Mouse (Mus musculus): ENCODE measurements around the gene Slc17a1. TPM values are rescaled to one million over a fixed set of nuclear protein-coding genes. Genes with fewer than 3 reads are reported as not detected.

Slc17a1 gene
- total RNA-seq, 2 experiments from 2014 or later: not detected

- peak; percentile 47 for ATAC-seq (replicated peaks; ENCODE audit: poor library complexity)
These were observed 19.6 kb downstream of the Slc17a1 start for GRCm38 (mm10) chr13:23887026-23887725.

GRCm38 (mm10) chr13:23889011-23889605, 21.6 kb downstream of the Slc17a1 start:
- ATAC-seq (replicated peaks; ENCODE audit: poor library complexity): no peak

- no peak for ATAC-seq (replicated peaks; ENCODE audit: poor library complexity)
These were observed 25.2 kb downstream of the Slc17a1 start for GRCm38 (mm10) chr13:23892592-23893268.

- ATAC-seq (replicated peaks; ENCODE audit: poor library complexity): peak; percentile 95
These were observed 25.7 kb downstream of the Slc17a1 start for GRCm38 (mm10) chr13:23893269-23893593.

GRCm38 (mm10) chr13:23898242-23898641, 30.7 kb downstream of the Slc17a1 start:
- peak; percentile 60 for ATAC-seq (replicated peaks; ENCODE audit: poor library complexity)

- no peak for ATAC-seq (replicated peaks; ENCODE audit: poor library complexity)
These were observed 39.4 kb downstream of the Slc17a1 start for GRCm38 (mm10) chr13:23906906-23907305.

GRCm38 (mm10) chr13:23910121-23910520, 42.6 kb downstream of the Slc17a1 start:
- ATAC-seq (replicated peaks; ENCODE audit: poor library complexity): no peak

GRCm38 (mm10) chr13:23911335-23911734, 43.8 kb downstream of the Slc17a1 start:
- ATAC-seq (replicated peaks; ENCODE audit: poor library complexity): peak; percentile 63

- ATAC-seq (replicated peaks; ENCODE audit: poor library complexity): peak; percentile 77
These were observed 46.3 kb downstream of the Slc17a1 start for GRCm38 (mm10) chr13:23913791-23914306.

GRCm38 (mm10) chr13:23914376-23915167, 47.0 kb downstream of the Slc17a1 start, which contains the start of gene Slc17a4:
Gene Slc17a4 (minus strand): TSS chr13:23915009.
- ATAC-seq (replicated peaks; ENCODE audit: poor library complexity): no peak

GRCm38 (mm10) chr13:23916132-23916531, 48.6 kb downstream of the Slc17a1 start:
- no peak for ATAC-seq (replicated peaks; ENCODE audit: poor library complexity)

GRCm38 (mm10) chr13:23917674-23918073, 50.1 kb downstream of the Slc17a1 start:
- ATAC-seq (replicated peaks; ENCODE audit: poor library complexity): no peak

GRCm38 (mm10) chr13:23925792-23926191, 58.2 kb downstream of the Slc17a1 start:
- ATAC-seq (replicated peaks; ENCODE audit: poor library complexity): no peak

- ATAC-seq (replicated peaks; ENCODE audit: poor library complexity): no peak
These were observed 61.1 kb downstream of the Slc17a1 start for GRCm38 (mm10) chr13:23928637-23929036.

- ATAC-seq (replicated peaks; ENCODE audit: poor library complexity): no peak
These were observed 62.9 kb downstream of the Slc17a1 start for GRCm38 (mm10) chr13:23930461-23930860.

- ATAC-seq (replicated peaks; ENCODE audit: poor library complexity): no peak
These were observed 63.4 kb downstream of the Slc17a1 start for GRCm38 (mm10) chr13:23930904-23931303.

- no peak for ATAC-seq (replicated peaks; ENCODE audit: poor library complexity)
These were observed 66.1 kb downstream of the Slc17a1 start, which contains the start of gene Hist1h2ba for GRCm38 (mm10) chr13:23933421-23934210. Gene Hist1h2ba (minus strand): TSS chr13:23934156.

GRCm38 (mm10) chr13:23934211-23934520, 66.6 kb downstream of the Slc17a1 start, which contains the start of gene Hist1h2aa:
Gene Hist1h2aa (plus strand): TSS chr13:23934462.
- ATAC-seq (replicated peaks; ENCODE audit: poor library complexity): no peak

- no peak for ATAC-seq (replicated peaks; ENCODE audit: poor library complexity)
These were observed 71.1 kb downstream of the Slc17a1 start for GRCm38 (mm10) chr13:23938699-23939098.

- ATAC-seq (replicated peaks; ENCODE audit: poor library complexity): no peak
These were observed 72.7 kb downstream of the Slc17a1 start for GRCm38 (mm10) chr13:23940291-23940690.

Data from megakaryocyte progenitor cell, adult 5-6 weeks (primary cell).